Mouse (Mus musculus) limb, embryonic 11.5 days (tissue): ENCODE results near the gene Hoxa10. TPM values are rescaled to one million over a fixed set of nuclear protein-coding genes. Genes with fewer than 3 reads are reported as not detected.

Experiments used
- ATAC-seq: fragments of 200-750 bp; cut with Nextera tagmentation; 2 replicates; pipeline ENCODE4 v1.8.0; 2017; ENCODE audit warnings: low read depth; ENCODE audit not compliant: insufficient number of reproducible peaks, low FRiP score, low TSS enrichment
- DNase-seq: peaks from one replicate; pipeline ENCODE4 v3.0.0-alpha.2; 2015; ENCODE audit warnings: low spot score
- H3K27ac ChIP-seq: fragments of 300-500 bp; sonication (generic); replicated peaks from 2 replicates; pipeline ENCODE4 v1.5.1; 2014; ENCODE audit warnings: low read depth, mild to moderate bottlenecking, low read length
- H3K27me3 ChIP-seq: fragments of 300-500 bp; sonication (generic); 2 replicates; pipeline ENCODE4 v1.6.1; 2014; ENCODE audit warnings: mild to moderate bottlenecking, low read length, mixed read lengths; ENCODE audit not compliant: control insufficient read depth, insufficient read depth
- H3K36me3 ChIP-seq: fragments of 300-500 bp; sonication (generic); 2 replicates; pipeline ENCODE4 v1.6.1; 2014; ENCODE audit warnings: mild to moderate bottlenecking, low read length, moderate library complexity, mixed read lengths; ENCODE audit not compliant: control insufficient read depth, insufficient read depth
- H3K4me1 ChIP-seq: fragments of 300-500 bp; sonication (generic); 2 replicates; pipeline ENCODE4 v1.6.1; 2014; ENCODE audit warnings: low read length, mixed read lengths; ENCODE audit not compliant: control insufficient read depth, insufficient read depth
- H3K4me2 ChIP-seq: fragments of 300-500 bp; sonication (generic); 2 replicates; pipeline ENCODE4 v1.6.1; 2014; ENCODE audit warnings: low read depth, mild to moderate bottlenecking, moderate library complexity; ENCODE audit not compliant: severe bottlenecking
- H3K4me3 ChIP-seq: fragments of 300-500 bp; sonication (generic); 2 replicates; pipeline ENCODE4 v1.5.1; 2014; ENCODE audit warnings: low read depth, low read length
- H3K9ac ChIP-seq: fragments of 300-500 bp; sonication (generic); 2 replicates; pipeline ENCODE4 v1.6.1; 2014; ENCODE audit warnings: mild to moderate bottlenecking, low read length
- H3K9me3 ChIP-seq: fragments of 300-500 bp; sonication (generic); 2 replicates; pipeline ENCODE4 v1.6.1; 2016; ENCODE audit warnings: low read length; ENCODE audit not compliant: control insufficient read depth
- WGBS: fragments of 180-500 bp; shearing (Covaris S2); extraction: QIAGEN DNeasy Blood & Tissue Kit; methylation state at CpG from one replicate; pipeline ENCODE4 v1.1.7; 2014; 5-methylcytosine and 5-hydroxymethylcytosine counted together
- polyA plus RNA-seq: library from polyadenylated mRNA; unstranded; fragments of >200 nt; fragmentation: Nextera tagmentation; extraction: Ambion mirVana; gene quantifications from 2 replicates; pipeline ENCODE4 v1.2.1, GENCODE M21; 2014

Gene Hoxa10
- polyA plus RNA-seq, 1 experiment from 2014 or later = 278 TPM

GRCm38 (mm10) chr6:52251177-52251879 lies 10.7 kb upstream of the Hoxa10 start:
- H3K9ac ChIP-seq = peak overlapping the region; percentile 87
- H3K27ac ChIP-seq = peak overlapping the region; percentile 80
- peak overlapping the region; percentile 76 for H3K4me2 ChIP-seq
- 6% methylated on average over 7 of the region's 7 CpGs for WGBS
- ATAC-seq (0 out of 2 replicates have a peak, but pooled peaks have one; percentile 21), DNase-seq (peak; percentile 50)
- peaks cover 6% of the 10 kb centered on the region; the same call in 1 of the 2 replicates for H3K27me3 ChIP-seq
- no peaks in the 10 kb centered on the region for H3K9me3 ChIP-seq
- peaks cover 13% of the 10 kb centered on the region for H3K4me1 ChIP-seq
- no peaks in the 10 kb centered on the region for H3K36me3 ChIP-seq
- peak overlapping the region; percentile 42 for H3K4me3 ChIP-seq

GRCm38 (mm10) chr6:52249826-52250225 lies 9.2 kb upstream of the Hoxa10 start:
- ATAC-seq (no peak), DNase-seq (peak; percentile 44)
- Histone ChIP-seq H3K4me3 (peak overlapping the region; percentile 99), H3K27ac (peak overlapping the region; percentile 93; the same call in 1 of the 2 replicates), H3K9me3 (no peaks in the 10 kb centered on the region), H3K27me3 (peaks cover 4% of the 10 kb centered on the region; the same call in 1 of the 2 replicates), H3K9ac (peak overlapping the region; percentile 94), H3K4me1 (peaks cover 13% of the 10 kb centered on the region), H3K36me3 (no peaks in the 10 kb centered on the region), H3K4me2 (peak overlapping the region; percentile 83)
- WGBS = 12% methylated on average over 4 of the region's 4 CpGs

- no peak for ATAC-seq
- 2% methylated on average over 16 of the region's 16 CpGs for WGBS
- peak overlapping the region; percentile 94 for H3K9ac ChIP-seq
- H3K27ac ChIP-seq = peak overlapping the region; percentile 93; the same call in 1 of the 2 replicates
- peaks cover 4% of the 10 kb centered on the region; the same call in 1 of the 2 replicates for H3K27me3 ChIP-seq
- DNase-seq = no peak
- no peaks in the 10 kb centered on the region for H3K36me3 ChIP-seq
- peaks cover 13% of the 10 kb centered on the region for H3K4me1 ChIP-seq
- no peaks in the 10 kb centered on the region for H3K9me3 ChIP-seq
- peak overlapping the region; percentile 83 for H3K4me2 ChIP-seq
- H3K4me3 ChIP-seq = peak overlapping the region; percentile 99
These were observed 8.7 kb upstream of the Hoxa10 start for GRCm38 (mm10) chr6:52249415-52249738.

GRCm38 (mm10) chr6:52248638-52249414 lies 8.2 kb upstream of the Hoxa10 start:
- Histone ChIP-seq H3K27me3 (peaks cover 4% of the 10 kb centered on the region; the same call in 1 of the 2 replicates), H3K9me3 (no peaks in the 10 kb centered on the region), H3K9ac (peak overlapping the region; percentile 94), H3K4me3 (peak overlapping the region; percentile 99), H3K27ac (peak overlapping the region; percentile 93), H3K4me1 (peaks cover 13% of the 10 kb centered on the region), H3K36me3 (no peaks in the 10 kb centered on the region), H3K4me2 (peak overlapping the region; percentile 83)
- DNase-seq (peak; percentile 70), ATAC-seq (no peak)
- 2% methylated on average over 27 of the region's 27 CpGs for WGBS

GRCm38 (mm10) chr6:52247766-52248637 lies 7.3 kb upstream of the Hoxa10 start:
- DNase-seq (peak; percentile 80), ATAC-seq (no peak)
- H3K27me3 ChIP-seq = peaks cover 4% of the 10 kb centered on the region; the same call in 1 of the 2 replicates
- 1% methylated on average over 23 of the region's 23 CpGs for WGBS
- no peaks in the 10 kb centered on the region for H3K9me3 ChIP-seq
- peak overlapping the region; percentile 93 for H3K27ac ChIP-seq
- H3K4me3 ChIP-seq = peak overlapping the region; percentile 99
- H3K36me3 ChIP-seq = no peaks in the 10 kb centered on the region
- H3K4me1 ChIP-seq = peaks cover 11% of the 10 kb centered on the region
- peak overlapping the region; percentile 83 for H3K4me2 ChIP-seq
- H3K9ac ChIP-seq = peak overlapping the region; percentile 94

- H3K4me2 ChIP-seq = peak overlapping the region; percentile 83
- peak overlapping the region; percentile 99 for H3K27ac ChIP-seq
- DNase-seq = peak; percentile 57
These were observed 6.3 kb upstream of the Hoxa10 start for GRCm38 (mm10) chr6:52246916-52247315.

GRCm38 (mm10) chr6:52246403-52246803 lies 5.7 kb upstream of the Hoxa10 start:
- Histone ChIP-seq H3K27ac (peak overlapping the region; percentile 99), H3K4me2 (peak overlapping the region; percentile 83), H3K27me3 (peaks cover 4% of the 10 kb centered on the region; the same call in 1 of the 2 replicates), H3K9ac (peak overlapping the region; percentile 100), H3K9me3 (no peaks in the 10 kb centered on the region), H3K4me1 (peaks cover 20% of the 10 kb centered on the region), H3K36me3 (no peaks in the 10 kb centered on the region), H3K4me3 (peak overlapping the region; percentile 99)
- WGBS = under 1% methylated on average over 26 of the region's 26 CpGs
- DNase-seq (peak; percentile 76), ATAC-seq (no peak)

More at GRCm38 (mm10) chr6:52246916-52247315, 6.3 kb upstream of the Hoxa10 start:
- peaks cover 17% of the 10 kb centered on the region for H3K4me1 ChIP-seq
- H3K36me3 ChIP-seq = no peaks in the 10 kb centered on the region
- no peaks in the 10 kb centered on the region for H3K9me3 ChIP-seq
- peak overlapping the region; percentile 99 for H3K4me3 ChIP-seq
- H3K27me3 ChIP-seq = peaks cover 4% of the 10 kb centered on the region; the same call in 1 of the 2 replicates
- peak overlapping the region; percentile 100 for H3K9ac ChIP-seq
- WGBS = 3% methylated on average over 3 of the region's 3 CpGs
- ATAC-seq = no peak
